In genomic region chr4:57299308-57299700, GRCm38 (mm10) we compare ENCODE assay signal across 8 mouse cellular contexts. TPM values are rescaled to one million over a fixed set of nuclear protein-coding genes. Genes with fewer than 3 reads are reported as not detected.
A peak's percentile ranks its signal among the peaks of the same experiment; 100 is the strongest.
DNase-seq lines count a peak whose midpoint lies in the region; ATAC-seq lines count a peak whose summit lies in the region.

No protein-coding gene starts in this region.

- no peak for ATAC-seq in kidney, embryonic 14.5 days (ENCODE audit: low FRiP score, low TSS enrichment)
- no peak; the same call in 1 of the 2 replicates for ATAC-seq in neural tube, embryonic 13.5 days (ENCODE audit: low read depth)

- peak overlapping the region; percentile 86 for H3K4me3 ChIP-seq in kidney, embryonic 14.5 days (ENCODE audit: low read length)
- H3K4me3 ChIP-seq in neural tube, embryonic 13.5 days, result peak overlapping the region; percentile 75

- H3K4me2 ChIP-seq in kidney, embryonic 14.5 days (replicated peaks; ENCODE audit: low read depth, low read length), result peak overlapping the region; percentile 91
- H3K4me2 ChIP-seq in neural tube, embryonic 13.5 days, result peak overlapping the region; percentile 91

- peak overlapping the region; percentile 88 for H3K9ac ChIP-seq in kidney, embryonic 14.5 days (ENCODE audit: low read depth, low read length)
- peak overlapping the region; percentile 83 for H3K9ac ChIP-seq in neural tube, embryonic 13.5 days

- H3K27ac ChIP-seq in kidney, embryonic 14.5 days (ENCODE audit: low read depth, low read length), result peak overlapping the region; percentile 53; the same call in 1 of the 2 replicates
- peak overlapping the region; percentile 65 for H3K27ac ChIP-seq in neural tube, embryonic 13.5 days (replicated peaks)

- H3K4me1 ChIP-seq in kidney, embryonic 14.5 days (ENCODE audit: control insufficient read depth, insufficient read depth, low read length), result peaks cover 24% of the 10 kb centered on the region
- peaks cover 57% of the 10 kb centered on the region for H3K4me1 ChIP-seq in neural tube, embryonic 13.5 days (replicated peaks)

- WGBS in kidney, embryonic 14.5 days, result 5% methylated on average over 9 of the region's 9 CpGs
- under 1% methylated on average over 9 of the region's 9 CpGs for WGBS in neural tube, embryonic 13.5 days

- H3K36me3 ChIP-seq in kidney, embryonic 14.5 days (ENCODE audit: control insufficient read depth, insufficient read depth, low read length), result no peaks in the 10 kb centered on the region
- H3K36me3 ChIP-seq in neural tube, embryonic 13.5 days, result no peaks in the 10 kb centered on the region

- H3K27me3 ChIP-seq in kidney, embryonic 14.5 days (ENCODE audit: control insufficient read depth, insufficient read depth, low read length), result peaks cover 8% of the 10 kb centered on the region; the same call in 1 of the 2 replicates
- peaks cover 40% of the 10 kb centered on the region for H3K27me3 ChIP-seq in neural tube, embryonic 13.5 days

- no peak for DNase-seq in kidney, adult 11 months
- peak; percentile 51 to 52 for DNase-seq in cerebellum, postnatal 14 days
- peak; percentile 7 for DNase-seq in forelimb bud, embryonic 11.5 days (ENCODE audit: low read depth, low spot score)
- peak; percentile 38 to 45 for DNase-seq in layer of hippocampus, postnatal 36 days
- no peak for DNase-seq in T-cell, adult 2 months (ENCODE audit: low spot score)
- DNase-seq in thymus, postnatal 14 days, result no peak

- no peaks in the 10 kb centered on the region for H3K9me3 ChIP-seq in kidney, embryonic 14.5 days (ENCODE audit: control insufficient read depth, low read length)
- no peaks in the 10 kb centered on the region for H3K9me3 ChIP-seq in neural tube, embryonic 13.5 days

RNA-seq across cellular contexts. Expression of gene Ptpn3, which starts 2.3 kb away (rescaled TPM):
- polyA plus RNA-seq in kidney, embryonic 14.5 days (2014; fragmentation: Nextera tagmentation; extraction: Ambion mirVana), result 14.8 and 17.0 TPM in 2 replicates
- 10 to 100 TPM; 74.8 to 79.2 TPM for total RNA-seq in layer of hippocampus, postnatal 36 days (2021)
- 6.9 and 7.7 TPM in 2 replicates for polyA plus RNA-seq in neural tube, embryonic 13.5 days (2015; fragmentation: Nextera tagmentation; extraction: Ambion mirVana)

Comparison
In these comparisons a context has a peak if more than half of its experiments do, and no peak if none do; other contexts are left out.
1. DNase-seq: peak in cerebellum, postnatal 14 days (2 of 2), forelimb bud, embryonic 11.5 days (single experiment) and layer of hippocampus, postnatal 36 days (2 of 2); none in kidney, adult 11 months (single experiment), T-cell, adult 2 months (single experiment) and thymus, postnatal 14 days (single experiment).